Mouse (Mus musculus) forebrain, postnatal 0 days (tissue): ENCODE measurements around the gene Bmp7. TPM values are rescaled to one million over a fixed set of nuclear protein-coding genes. Genes with fewer than 3 reads are reported as not detected.

Experiments used
- ATAC-seq: fragments of 200-750 bp; cut with Nextera tagmentation; 2 replicates; pipeline ENCODE4 v1.8.0; 2017; ENCODE audit warnings: mild to moderate bottlenecking, moderate library complexity
- DNase-seq: peaks from one replicate; pipeline ENCODE4 v3.0.0-alpha.2; 2015
- H3K27ac ChIP-seq: fragments of 300-500 bp; sonication (generic); 2 replicates; pipeline ENCODE4 v1.5.1; 2014; ENCODE audit warnings: low read depth, mild to moderate bottlenecking, antibody characterized with exemption, low read length, moderate library complexity, mixed read lengths
- H3K27me3 ChIP-seq: fragments of 300-500 bp; sonication (generic); 2 replicates; pipeline ENCODE4 v1.6.1; 2014; ENCODE audit warnings: mild to moderate bottlenecking, low read length, mixed read lengths; ENCODE audit not compliant: insufficient read depth
- H3K36me3 ChIP-seq: fragments of 300-500 bp; sonication (generic); 2 replicates; pipeline ENCODE4 v1.6.1; 2014; ENCODE audit warnings: mild to moderate bottlenecking, moderate library complexity; ENCODE audit not compliant: insufficient read depth
- H3K4me1 ChIP-seq: fragments of 300-500 bp; sonication (generic); 2 replicates; pipeline ENCODE4 v1.6.1; 2014; ENCODE audit warnings: antibody characterized with exemption; ENCODE audit not compliant: insufficient read depth
- H3K4me2 ChIP-seq: fragments of 300-500 bp; sonication (generic); 2 replicates; pipeline ENCODE4 v1.6.1; 2014; ENCODE audit warnings: low read depth, mild to moderate bottlenecking, moderate library complexity
- H3K4me3 ChIP-seq: fragments of 300-500 bp; sonication (generic); 2 replicates; pipeline ENCODE4 v1.5.1; 2014; ENCODE audit warnings: low read depth, low read length, mixed read lengths
- H3K9ac ChIP-seq: fragments of 300-500 bp; sonication (generic); 2 replicates; pipeline ENCODE4 v1.6.1; 2014; ENCODE audit warnings: mild to moderate bottlenecking
- H3K9me3 ChIP-seq: fragments of 300-500 bp; sonication (generic); 2 replicates; pipeline ENCODE4 v1.6.1; 2016; ENCODE audit warnings: low read length
- CTCF ChIP-seq: sonication (generic); IDR thresholded peaks from 2 replicates; pipeline ENCODE4 v1.5.1; 2016; ENCODE audit warnings: antibody characterized with exemption, control low read depth, low read depth
- WGBS: fragments of 180-500 bp; shearing (Covaris S2); extraction: QIAGEN DNeasy Blood & Tissue Kit; methylation state at CpG from one replicate; pipeline ENCODE4 v1.1.7; 2014; 5-methylcytosine and 5-hydroxymethylcytosine counted together
- polyA plus RNA-seq: library from polyadenylated mRNA; unstranded; fragments of >200 nt; fragmentation: Nextera tagmentation; extraction: Ambion mirVana; gene quantifications from 2 replicates; pipeline ENCODE4 v1.2.1, GENCODE M21; 2015
- total RNA-seq: library from RNA; depleted of rRNA; stranded (reverse); fragments of >200 nt; gene quantifications from 2 replicates; pipeline ENCODE4 v1.2.3, GENCODE M21; 2014

Gene Bmp7
- total and polyA plus RNA-seq, 2 experiments from 2014 or later: 12.4 to 21.9 TPM

- no peak for ATAC-seq
- H3K36me3 ChIP-seq: no peaks in the 10 kb centered on the region
- WGBS: 81% methylated on average over 2 of the region's 2 CpGs
These were observed 83.6 kb downstream of the Bmp7 start for GRCm38 (mm10) chr2:172856549-172856948.

GRCm38 (mm10) chr2:172854136-172854535, 86.0 kb downstream of the Bmp7 start:
- no peak for DNase-seq
- WGBS: 34% methylated on average over 2 of the region's 2 CpGs

More at GRCm38 (mm10) chr2:172856549-172856948, 83.6 kb downstream of the Bmp7 start:
- no peak for DNase-seq
- Histone ChIP-seq H3K4me1 (no peaks in the 10 kb centered on the region), H3K4me3 (no peak overlapping the region), H3K9me3 (no peaks in the 10 kb centered on the region), H3K9ac (no peak overlapping the region), H3K4me2 (no peak overlapping the region), H3K27ac (no peak overlapping the region), H3K27me3 (no peaks in the 10 kb centered on the region)
- no peak for TF ChIP-seq CTCF

GRCm38 (mm10) chr2:172851773-172852172, 88.3 kb downstream of the Bmp7 start:
- Histone ChIP-seq H3K27me3 (no peaks in the 10 kb centered on the region), H3K9ac (no peak overlapping the region), H3K4me1 (no peaks in the 10 kb centered on the region), H3K4me2 (no peak overlapping the region), H3K27ac (no peak overlapping the region), H3K4me3 (no peak overlapping the region), H3K36me3 (no peaks in the 10 kb centered on the region), H3K9me3 (no peaks in the 10 kb centered on the region)
- DNase-seq: no peak
- WGBS: 75% methylated on average over 11 of the region's 11 CpGs
- TF ChIP-seq CTCF: no peak
- no peak for ATAC-seq

More at GRCm38 (mm10) chr2:172854136-172854535, 86.0 kb downstream of the Bmp7 start:
- H3K4me3 ChIP-seq: no peak overlapping the region
- TF ChIP-seq CTCF: no peak
- H3K9ac ChIP-seq: no peak overlapping the region
- no peak overlapping the region for H3K4me2 ChIP-seq
- H3K27me3 ChIP-seq: no peaks in the 10 kb centered on the region
- no peaks in the 10 kb centered on the region for H3K9me3 ChIP-seq
- H3K4me1 ChIP-seq: no peaks in the 10 kb centered on the region
- H3K36me3 ChIP-seq: no peaks in the 10 kb centered on the region
- ATAC-seq: no peak
- no peak overlapping the region for H3K27ac ChIP-seq

GRCm38 (mm10) chr2:172848193-172848592, 91.9 kb downstream of the Bmp7 start:
- Histone ChIP-seq H3K4me2 (no peak overlapping the region), H3K27ac (no peak overlapping the region), H3K9ac (no peak overlapping the region), H3K4me1 (no peaks in the 10 kb centered on the region), H3K27me3 (no peaks in the 10 kb centered on the region), H3K36me3 (no peaks in the 10 kb centered on the region), H3K4me3 (no peak overlapping the region), H3K9me3 (no peaks in the 10 kb centered on the region)
- peak; percentile 49 for TF ChIP-seq CTCF
- WGBS: 66% methylated on average over 6 of the region's 6 CpGs
- DNase-seq (no peak), ATAC-seq (no peak)

- Histone ChIP-seq H3K9ac (no peak overlapping the region), H3K9me3 (no peaks in the 10 kb centered on the region), H3K4me2 (no peak overlapping the region), H3K27me3 (no peaks in the 10 kb centered on the region), H3K4me1 (no peaks in the 10 kb centered on the region), H3K36me3 (no peaks in the 10 kb centered on the region), H3K27ac (no peak overlapping the region), H3K4me3 (no peak overlapping the region)
- ATAC-seq (no peak), DNase-seq (no peak)
- 83% methylated on average over 4 of the region's 4 CpGs for WGBS
- TF ChIP-seq CTCF: no peak
These were observed 93.9 kb downstream of the Bmp7 start for GRCm38 (mm10) chr2:172846311-172846575.

GRCm38 (mm10) chr2:172845536-172846310, 94.4 kb downstream of the Bmp7 start:
- H3K36me3 ChIP-seq: no peaks in the 10 kb centered on the region
- no peak for TF ChIP-seq CTCF
- H3K4me3 ChIP-seq: no peak overlapping the region
- no peak overlapping the region for H3K27ac ChIP-seq
- H3K9me3 ChIP-seq: no peaks in the 10 kb centered on the region
- H3K4me2 ChIP-seq: no peak overlapping the region
- WGBS: 56% methylated on average over 31 of the region's 31 CpGs
- no peaks in the 10 kb centered on the region for H3K27me3 ChIP-seq
- ATAC-seq (no peak), DNase-seq (no peak)
- no peaks in the 10 kb centered on the region for H3K4me1 ChIP-seq
- H3K9ac ChIP-seq: no peak overlapping the region

GRCm38 (mm10) chr2:172843903-172844302, 96.2 kb downstream of the Bmp7 start:
- no peak overlapping the region for H3K9ac ChIP-seq
- 82% methylated on average over 9 of the region's 9 CpGs for WGBS
- no peaks in the 10 kb centered on the region for H3K4me1 ChIP-seq
- no peak for TF ChIP-seq CTCF
- DNase-seq: no peak
- no peak overlapping the region for H3K4me2 ChIP-seq
- H3K9me3 ChIP-seq: no peaks in the 10 kb centered on the region
- H3K27me3 ChIP-seq: no peaks in the 10 kb centered on the region
- ATAC-seq: no peak
- no peaks in the 10 kb centered on the region for H3K36me3 ChIP-seq
- no peak overlapping the region for H3K4me3 ChIP-seq
- no peak overlapping the region for H3K27ac ChIP-seq
